Mouse (Mus musculus): ENCODE measurements around the gene 1700001P01Rik. TPM values are rescaled to one million over a fixed set of nuclear protein-coding genes. Genes with fewer than 3 reads are reported as not detected.
A peak's percentile ranks its signal among the peaks of the same experiment; 100 is the strongest.

The 1700001P01Rik gene
- polyA plus RNA-seq (2012; rRNA removed) = 0.38 and 0.50 TPM in 2 replicates

- WGBS = 85% methylated on average over 17 of the region's 17 CpGs
- Histone ChIP-seq H3K4me1 (replicated peaks; ENCODE audit: control insufficient read depth, insufficient read depth, low read length) (peaks cover 3% of the 10 kb centered on the region), H3K4me3 (ENCODE audit: control insufficient read depth, insufficient read depth, low read length) (no peak within 1 kb of the TSS), H3K27me3 (ENCODE audit: control insufficient read depth, insufficient read depth, low read length) (no peaks in the 10 kb centered on the region), H3K27ac (ENCODE audit: control insufficient read depth, insufficient read depth, low read length) (no peak within 1 kb of the TSS), H3K36me3 (ENCODE audit: control insufficient read depth, insufficient read depth, low read length) (peaks cover 49% of the 10 kb centered on the region)
- TF ChIP-seq POLR2A (IDR thresholded peaks at IDR 0.05; ENCODE audit: control insufficient read depth, extremely low read depth, insufficient read depth, low read length, poor library complexity) = no peak
- TF ChIP-seq CTCF (IDR thresholded peaks at IDR 0.05; ENCODE audit: borderline replicate concordance, control insufficient read depth, extremely low read depth, insufficient read depth, low read length, poor library complexity) = no peak
- no peak for DNase-seq
These were observed at the start of gene 1700001P01Rik for GRCm38 (mm10) chr11:97775808-97776496. 1700001P01Rik (minus strand) TSS chr11:97775918.

DNA sequence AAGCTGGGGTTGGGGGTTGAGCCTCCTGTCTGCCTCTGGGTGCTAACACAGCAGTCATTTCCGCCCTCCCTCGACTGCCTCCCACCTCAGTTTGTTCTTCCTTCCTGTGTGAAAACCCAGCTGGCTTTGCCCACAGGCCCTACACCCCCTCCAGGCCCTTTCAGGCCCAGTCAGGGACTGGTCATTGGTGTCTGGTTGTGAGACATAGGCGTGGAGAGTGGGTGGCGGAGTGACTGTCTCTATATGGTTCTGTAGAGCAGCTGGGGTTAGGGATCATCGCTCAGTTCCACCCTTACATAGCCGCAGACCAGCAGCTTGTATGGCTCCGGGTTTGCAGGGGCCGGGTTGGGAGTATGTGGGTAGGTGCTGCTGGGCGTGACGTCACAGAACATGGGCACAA lies 49.6 kb upstream of the 1700001P01Rik start:
- H3K27ac ChIP-seq (ENCODE audit: control insufficient read depth, insufficient read depth, low read length) = peak overlapping the region; percentile 98
- no peaks in the 10 kb centered on the region for H3K27me3 ChIP-seq (ENCODE audit: control insufficient read depth, insufficient read depth, low read length)
- peak overlapping the region; percentile 52 for H3K4me3 ChIP-seq (ENCODE audit: control insufficient read depth, insufficient read depth, low read length)
- no peaks in the 10 kb centered on the region; the same call in 1 of the 2 replicates for H3K36me3 ChIP-seq (ENCODE audit: control insufficient read depth, insufficient read depth, low read length)
- TF ChIP-seq POLR2A (IDR thresholded peaks at IDR 0.05; ENCODE audit: control insufficient read depth, extremely low read depth, insufficient read depth, low read length, poor library complexity) (peak; percentile 84), CTCF (IDR thresholded peaks at IDR 0.05; ENCODE audit: borderline replicate concordance, control insufficient read depth, extremely low read depth, insufficient read depth, low read length, poor library complexity) (0 out of 2 replicates have a peak, but pooled peaks have one; percentile 42)
- WGBS = 11% methylated on average over 10 of the region's 10 CpGs
- peaks cover 50% of the 10 kb centered on the region for H3K4me1 ChIP-seq (replicated peaks; ENCODE audit: control insufficient read depth, insufficient read depth, low read length)
- peak; percentile 84 for DNase-seq

DNA sequence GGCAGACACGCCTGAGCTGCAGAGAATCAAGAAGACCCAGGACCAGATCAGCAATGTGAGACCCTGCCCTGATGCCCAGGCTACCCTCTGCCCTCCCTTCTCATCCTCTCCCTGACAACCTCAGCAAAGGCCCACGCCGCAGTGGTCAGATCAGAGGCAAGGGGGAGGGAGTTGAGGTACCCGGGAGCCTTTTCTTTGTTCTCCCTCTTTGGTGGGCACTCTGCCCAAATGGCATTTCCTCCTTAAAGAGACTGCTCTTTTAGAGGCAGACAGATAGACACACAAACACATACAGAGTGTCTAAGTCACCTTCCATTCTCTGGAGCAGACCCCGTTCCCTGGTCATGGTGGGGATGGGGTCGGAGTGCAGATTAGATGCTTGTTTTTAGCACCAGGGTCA lies 49.2 kb upstream of the 1700001P01Rik start:
- Histone ChIP-seq H3K4me1 (replicated peaks; ENCODE audit: control insufficient read depth, insufficient read depth, low read length) (peaks cover 46% of the 10 kb centered on the region), H3K27me3 (ENCODE audit: control insufficient read depth, insufficient read depth, low read length) (no peaks in the 10 kb centered on the region), H3K36me3 (ENCODE audit: control insufficient read depth, insufficient read depth, low read length) (no peaks in the 10 kb centered on the region; the same call in 1 of the 2 replicates), H3K4me3 (ENCODE audit: control insufficient read depth, insufficient read depth, low read length) (peak overlapping the region; percentile 16), H3K27ac (ENCODE audit: control insufficient read depth, insufficient read depth, low read length) (peak overlapping the region; percentile 98)
- TF ChIP-seq CTCF (IDR thresholded peaks at IDR 0.05; ENCODE audit: borderline replicate concordance, control insufficient read depth, extremely low read depth, insufficient read depth, low read length, poor library complexity) = no peak
- TF ChIP-seq POLR2A (IDR thresholded peaks at IDR 0.05; ENCODE audit: control insufficient read depth, extremely low read depth, insufficient read depth, low read length, poor library complexity) = no peak
- WGBS = 13% methylated on average over 6 of the region's 6 CpGs
- no peak for DNase-seq

DNA sequence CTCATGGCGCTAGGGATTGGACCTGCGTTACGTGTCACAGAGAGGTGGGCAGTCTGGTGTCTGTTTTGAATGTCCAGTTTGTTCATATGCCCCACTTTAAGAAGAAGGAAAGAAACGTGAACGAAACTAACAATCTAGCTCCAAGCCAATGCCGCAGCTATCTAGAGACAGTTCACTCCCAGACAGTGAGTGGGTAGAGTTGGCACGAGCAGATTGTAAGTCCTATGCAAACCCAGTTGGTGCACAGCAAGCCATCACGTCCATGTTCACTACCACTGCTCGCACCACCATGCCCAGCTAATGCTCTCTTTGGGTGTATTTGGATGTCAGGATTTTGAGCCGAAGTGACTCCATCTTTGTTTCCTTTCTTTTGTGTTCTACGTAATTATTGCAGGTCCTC lies 48.5 kb upstream of the 1700001P01Rik start:
- H3K27ac ChIP-seq (ENCODE audit: control insufficient read depth, insufficient read depth, low read length) = no peak overlapping the region; the same call in 1 of the 2 replicates
- WGBS = 98% methylated on average over 11 of the region's 11 CpGs
- TF ChIP-seq CTCF (IDR thresholded peaks at IDR 0.05; ENCODE audit: borderline replicate concordance, control insufficient read depth, extremely low read depth, insufficient read depth, low read length, poor library complexity) = no peak
- no peak for TF ChIP-seq POLR2A (IDR thresholded peaks at IDR 0.05; ENCODE audit: control insufficient read depth, extremely low read depth, insufficient read depth, low read length, poor library complexity)
- H3K4me3 ChIP-seq (ENCODE audit: control insufficient read depth, insufficient read depth, low read length) = no peak overlapping the region
- no peak for DNase-seq
- no peaks in the 10 kb centered on the region for H3K27me3 ChIP-seq (ENCODE audit: control insufficient read depth, insufficient read depth, low read length)
- no peaks in the 10 kb centered on the region; the same call in 1 of the 2 replicates for H3K36me3 ChIP-seq (ENCODE audit: control insufficient read depth, insufficient read depth, low read length)
- H3K4me1 ChIP-seq (replicated peaks; ENCODE audit: control insufficient read depth, insufficient read depth, low read length) = peaks cover 39% of the 10 kb centered on the region

GRCm38 (mm10) chr11:97822840-97823603 lies 47.3 kb upstream of the 1700001P01Rik start:
- H3K4me1 ChIP-seq (replicated peaks; ENCODE audit: control insufficient read depth, insufficient read depth, low read length) = peaks cover 41% of the 10 kb centered on the region
- 0 out of 2 replicates have a peak overlapping the region, but pooled peaks have one; percentile 9 for H3K27ac ChIP-seq (ENCODE audit: control insufficient read depth, insufficient read depth, low read length)
- no peak for TF ChIP-seq POLR2A (IDR thresholded peaks at IDR 0.05; ENCODE audit: control insufficient read depth, extremely low read depth, insufficient read depth, low read length, poor library complexity)
- no peak for TF ChIP-seq CTCF (IDR thresholded peaks at IDR 0.05; ENCODE audit: borderline replicate concordance, control insufficient read depth, extremely low read depth, insufficient read depth, low read length, poor library complexity)
- H3K4me3 ChIP-seq (ENCODE audit: control insufficient read depth, insufficient read depth, low read length) = no peak overlapping the region
- no peaks in the 10 kb centered on the region for H3K27me3 ChIP-seq (ENCODE audit: control insufficient read depth, insufficient read depth, low read length)
- DNase-seq = no peak
- 93% methylated on average over 20 of the region's 20 CpGs for WGBS
- peaks cover 3% of the 10 kb centered on the region for H3K36me3 ChIP-seq (ENCODE audit: control insufficient read depth, insufficient read depth, low read length)

DNA sequence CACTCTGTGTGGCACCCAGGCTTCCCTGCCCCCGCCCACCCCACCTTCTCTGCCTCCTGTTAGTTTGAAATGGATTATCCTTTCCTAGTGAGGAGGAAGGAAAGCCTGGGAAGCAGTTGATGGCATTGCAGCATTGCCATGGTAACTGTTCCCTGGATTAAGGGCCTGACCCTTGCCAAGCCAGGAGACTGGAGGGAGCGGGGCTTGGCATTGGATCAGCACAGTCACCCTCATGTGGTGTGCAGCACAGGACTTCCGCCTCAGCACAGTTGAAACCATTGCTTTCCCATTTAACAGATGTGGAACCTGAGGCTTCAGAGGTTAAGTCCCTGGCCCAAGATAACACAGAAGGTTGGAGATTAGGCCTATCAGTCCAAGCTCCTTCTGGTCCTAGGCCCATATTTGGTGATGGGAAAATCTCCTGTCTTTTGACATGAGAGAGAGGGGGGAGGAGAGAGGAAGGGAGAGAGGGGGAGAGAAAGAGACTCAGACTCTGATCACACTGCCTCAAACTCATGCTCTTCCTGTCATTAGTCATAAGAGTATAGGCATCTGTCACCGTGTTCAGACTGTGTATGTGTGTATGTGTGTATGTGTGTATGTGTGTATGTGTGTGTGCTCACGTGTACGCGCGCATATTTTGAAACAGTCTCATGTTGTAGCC lies 45.8 kb upstream of the 1700001P01Rik start:
- H3K36me3 ChIP-seq (ENCODE audit: control insufficient read depth, insufficient read depth, low read length) = peaks cover 9% of the 10 kb centered on the region
- peaks cover 34% of the 10 kb centered on the region for H3K4me1 ChIP-seq (replicated peaks; ENCODE audit: control insufficient read depth, insufficient read depth, low read length)
- DNase-seq = no peak
- WGBS = 92% methylated on average over 8 of the region's 8 CpGs
- no peak overlapping the region for H3K4me3 ChIP-seq (ENCODE audit: control insufficient read depth, insufficient read depth, low read length)
- no peak overlapping the region for H3K27ac ChIP-seq (ENCODE audit: control insufficient read depth, insufficient read depth, low read length)
- no peaks in the 10 kb centered on the region for H3K27me3 ChIP-seq (ENCODE audit: control insufficient read depth, insufficient read depth, low read length)
- TF ChIP-seq POLR2A (IDR thresholded peaks at IDR 0.05; ENCODE audit: control insufficient read depth, extremely low read depth, insufficient read depth, low read length, poor library complexity) (no peak), CTCF (IDR thresholded peaks at IDR 0.05; ENCODE audit: borderline replicate concordance, control insufficient read depth, extremely low read depth, insufficient read depth, low read length, poor library complexity) (no peak)

Data from thymus, adult 2 months (tissue).